Mouse (Mus musculus): Measurements from ENCODE around the gene Rapgefl1.

- no peak for TF ChIP-seq POLR2A (IDR thresholded peaks at IDR 0.05; ENCODE audit: insufficient read depth, low read depth, low read length)
- TF ChIP-seq CTCF (IDR thresholded peaks at IDR 0.05; ENCODE audit: insufficient read depth, low read depth, low read length) = no peak
Observed at GRCm38 (mm10) chr11:98849196-98849894, 12.8 kb downstream of the Rapgefl1 start.

All from olfactory bulb, adult 2 months (tissue).